Mouse (Mus musculus): ENCODE measurements around the gene Pacrg. TPM values are rescaled to one million over a fixed set of nuclear protein-coding genes. Genes with fewer than 3 reads are reported as not detected.

Pacrg gene
- polyA plus RNA-seq, 1 experiment from 2014 or later = 0.15 TPM

DNA sequence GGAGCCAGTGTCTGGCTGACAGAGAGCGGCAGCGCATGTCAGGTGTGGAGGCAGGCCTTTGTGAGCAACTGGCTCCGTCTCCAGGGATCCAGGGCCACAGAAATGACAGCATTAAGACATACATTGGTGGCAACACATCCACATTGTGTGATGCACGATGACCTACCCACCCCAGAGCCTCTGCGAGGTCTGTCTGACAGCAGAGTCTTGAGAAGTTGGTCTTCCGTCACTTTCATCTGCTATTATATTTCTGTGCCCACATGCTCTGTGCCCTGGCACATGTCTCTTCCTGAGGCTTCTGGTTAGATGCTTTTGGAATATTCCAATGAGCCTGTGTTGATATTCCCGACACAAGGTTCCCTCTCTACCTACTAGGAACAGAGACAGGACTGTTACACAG is 224.5 kb downstream of the Pacrg start:
- Histone ChIP-seq H3K27ac (no peak overlapping the region), H3K4me1 (no peaks in the 10 kb centered on the region), H3K4me2 (no peak overlapping the region), H3K9me3 (replicated peaks) (no peaks in the 10 kb centered on the region), H3K27me3 (replicated peaks) (no peaks in the 10 kb centered on the region), H3K9ac (no peak overlapping the region), H3K36me3 (no peaks in the 10 kb centered on the region), H3K4me3 (no peak overlapping the region)
- ATAC-seq = no peak
- WGBS (ENCODE audit: insufficient replicate concordance) = 73% methylated on average over 7 of the region's 7 CpGs

- Histone ChIP-seq H3K9ac (no peak overlapping the region), H3K9me3 (replicated peaks) (no peaks in the 10 kb centered on the region), H3K27me3 (replicated peaks) (no peaks in the 10 kb centered on the region), H3K4me1 (no peaks in the 10 kb centered on the region), H3K4me2 (no peak overlapping the region), H3K27ac (no peak overlapping the region), H3K36me3 (no peaks in the 10 kb centered on the region), H3K4me3 (no peak overlapping the region)
- WGBS (ENCODE audit: insufficient replicate concordance) = 50% methylated on average over 6 of the region's 6 CpGs
- no peak for ATAC-seq
Observed at GRCm38 (mm10) chr17:10614696-10615095, 225.4 kb downstream of the Pacrg start.

GRCm38 (mm10) chr17:10611626-10612025 is 228.5 kb downstream of the Pacrg start:
- H3K4me2 ChIP-seq = no peak overlapping the region
- no peak for ATAC-seq
- no peaks in the 10 kb centered on the region for H3K27me3 ChIP-seq (replicated peaks)
- no peak overlapping the region for H3K27ac ChIP-seq
- no peaks in the 10 kb centered on the region for H3K36me3 ChIP-seq
- no peaks in the 10 kb centered on the region for H3K4me1 ChIP-seq
- H3K4me3 ChIP-seq = no peak overlapping the region
- 36% methylated on average over 3 of the region's 3 CpGs for WGBS (ENCODE audit: insufficient replicate concordance)
- no peaks in the 10 kb centered on the region for H3K9me3 ChIP-seq (replicated peaks)
- H3K9ac ChIP-seq = no peak overlapping the region

DNA sequence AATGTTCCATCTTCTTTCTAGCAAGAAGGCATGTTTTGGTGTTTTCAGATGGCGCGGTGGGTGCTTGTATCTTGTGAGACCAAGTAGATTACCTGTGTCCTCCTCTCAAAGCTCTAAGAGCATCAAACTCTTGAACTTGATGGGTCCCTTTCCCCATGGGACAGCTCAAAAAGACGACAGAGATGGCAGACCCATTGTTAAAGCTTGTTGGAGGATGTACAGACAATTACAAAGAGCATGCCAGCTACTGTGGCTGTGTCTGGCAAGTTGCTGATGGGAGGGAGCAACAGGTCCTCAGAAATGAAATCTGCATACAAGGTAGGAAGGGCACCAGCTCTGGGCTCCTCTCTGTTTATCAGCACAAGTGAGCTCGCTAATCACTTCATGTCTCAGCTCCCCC is 232.0 kb downstream of the Pacrg start:
- Histone ChIP-seq H3K27me3 (replicated peaks) (no peaks in the 10 kb centered on the region), H3K9ac (no peak overlapping the region), H3K4me3 (no peak overlapping the region), H3K4me1 (no peaks in the 10 kb centered on the region), H3K4me2 (no peak overlapping the region), H3K36me3 (no peaks in the 10 kb centered on the region), H3K9me3 (replicated peaks) (no peaks in the 10 kb centered on the region), H3K27ac (no peak overlapping the region)
- ATAC-seq = no peak
- WGBS (ENCODE audit: insufficient replicate concordance) = 58% methylated on average over 4 of the region's 4 CpGs

DNA sequence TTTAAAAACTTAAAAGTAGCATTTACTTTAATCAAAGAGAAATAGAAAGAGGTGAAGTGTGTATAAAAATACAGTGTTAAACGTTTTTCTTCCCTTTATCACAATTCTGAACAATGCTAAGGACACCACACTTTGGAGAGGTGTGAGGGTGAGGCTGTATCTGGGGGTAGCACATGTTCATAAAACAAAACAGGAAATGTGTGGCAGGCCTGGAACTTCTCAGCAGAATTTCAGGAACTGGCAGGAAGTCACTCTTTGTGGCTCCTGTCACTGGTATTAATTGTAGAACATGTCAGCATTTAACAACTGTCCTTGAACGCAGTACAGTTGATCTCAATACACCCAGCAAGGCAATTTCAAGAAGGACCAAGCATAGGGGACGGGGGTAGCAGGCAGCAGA is 234.0 kb downstream of the Pacrg start:
- 19% methylated on average over 3 of the region's 3 CpGs for WGBS (ENCODE audit: insufficient replicate concordance)
- H3K36me3 ChIP-seq = no peaks in the 10 kb centered on the region
- no peaks in the 10 kb centered on the region for H3K4me1 ChIP-seq
- H3K4me3 ChIP-seq = no peak overlapping the region
- no peak overlapping the region for H3K9ac ChIP-seq
- no peaks in the 10 kb centered on the region for H3K9me3 ChIP-seq (replicated peaks)
- H3K27me3 ChIP-seq (replicated peaks) = no peaks in the 10 kb centered on the region
- no peak overlapping the region for H3K4me2 ChIP-seq
- H3K27ac ChIP-seq = no peak overlapping the region
- no peak for ATAC-seq

- ATAC-seq = no peak
- Histone ChIP-seq H3K9ac (no peak overlapping the region), H3K4me2 (no peak overlapping the region), H3K9me3 (replicated peaks) (no peaks in the 10 kb centered on the region), H3K27ac (no peak overlapping the region), H3K27me3 (replicated peaks) (no peaks in the 10 kb centered on the region), H3K4me1 (no peaks in the 10 kb centered on the region), H3K36me3 (no peaks in the 10 kb centered on the region), H3K4me3 (no peak overlapping the region)
- 77% methylated on average over 4 of the region's 4 CpGs for WGBS (ENCODE audit: insufficient replicate concordance)
Observed at GRCm38 (mm10) chr17:10597741-10598140, 242.4 kb downstream of the Pacrg start.

DNA sequence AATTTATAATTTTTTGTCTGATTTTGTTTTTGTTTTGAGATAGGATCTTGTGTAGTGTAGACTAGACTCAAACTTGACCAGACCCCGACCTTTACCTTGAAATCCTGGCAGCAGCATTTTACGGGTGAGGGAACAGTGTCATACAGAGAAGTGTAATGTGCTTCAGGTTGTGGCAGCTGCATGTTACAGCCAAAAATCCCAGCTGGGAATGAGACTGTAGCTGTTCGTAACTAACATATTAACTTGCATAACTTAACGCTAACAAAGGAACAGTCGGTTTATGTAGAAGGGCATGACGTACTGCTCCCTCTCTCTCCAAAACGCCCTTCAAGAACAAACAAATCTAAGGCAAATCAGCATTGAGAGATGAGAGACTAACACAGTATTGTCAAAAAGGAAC is 250.5 kb downstream of the Pacrg start:
- Histone ChIP-seq H3K9ac (no peak overlapping the region), H3K9me3 (replicated peaks) (no peaks in the 10 kb centered on the region), H3K36me3 (no peaks in the 10 kb centered on the region), H3K4me3 (no peak overlapping the region), H3K4me1 (no peaks in the 10 kb centered on the region), H3K27ac (no peak overlapping the region), H3K4me2 (no peak overlapping the region), H3K27me3 (replicated peaks) (no peaks in the 10 kb centered on the region)
- ATAC-seq = no peak
- 75% methylated on average over 7 of the region's 7 CpGs for WGBS (ENCODE audit: insufficient replicate concordance)

DNA sequence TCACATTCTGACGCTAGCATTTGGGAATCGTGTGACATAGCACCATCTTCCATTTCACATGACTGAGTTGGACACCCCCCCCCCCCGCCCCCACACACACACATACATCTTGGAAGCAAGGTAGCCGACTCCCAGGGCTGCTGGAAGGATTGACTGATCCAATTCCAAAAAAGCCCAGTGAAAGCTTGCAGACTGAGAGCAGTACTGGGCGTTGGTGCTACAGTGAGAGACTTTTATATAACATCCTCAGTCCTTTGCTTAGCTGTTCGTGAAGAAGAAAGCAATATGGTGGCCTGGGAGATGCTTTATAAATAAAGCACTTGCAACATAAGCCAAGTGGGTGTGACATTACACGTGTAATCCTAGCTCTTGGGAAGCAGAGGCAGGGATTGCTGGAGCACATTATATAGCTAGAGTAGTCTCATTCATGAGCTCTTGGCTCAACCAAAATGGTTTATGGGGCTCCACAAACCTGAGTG is 251.2 kb downstream of the Pacrg start:
- Histone ChIP-seq H3K9ac (no peak overlapping the region), H3K4me3 (no peak overlapping the region), H3K27ac (no peak overlapping the region), H3K4me1 (no peaks in the 10 kb centered on the region), H3K36me3 (no peaks in the 10 kb centered on the region), H3K27me3 (replicated peaks) (no peaks in the 10 kb centered on the region), H3K4me2 (no peak overlapping the region), H3K9me3 (replicated peaks) (no peaks in the 10 kb centered on the region)
- WGBS (ENCODE audit: insufficient replicate concordance) = 70% methylated on average over 7 of the region's 7 CpGs
- no peak for ATAC-seq

DNA sequence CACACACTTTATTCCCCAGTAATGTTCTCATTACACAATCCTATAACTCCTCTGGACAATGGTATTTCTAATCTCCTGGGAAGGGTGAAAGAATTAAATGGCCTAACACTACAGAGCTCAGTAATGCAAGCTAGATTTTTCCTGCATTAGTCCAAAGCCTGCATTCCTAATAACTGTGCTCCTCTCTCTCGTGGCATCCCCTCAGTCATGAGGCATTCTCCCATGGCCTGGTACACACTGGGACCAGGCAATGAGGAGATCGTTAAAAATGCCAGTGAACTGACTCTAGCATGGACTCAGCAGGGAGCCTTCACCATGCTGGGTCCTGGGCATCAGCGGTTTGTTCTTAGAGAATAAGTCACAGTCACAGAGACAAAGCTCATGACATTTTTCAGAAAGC is 256.8 kb downstream of the Pacrg start:
- Histone ChIP-seq H3K4me3 (no peak overlapping the region), H3K27ac (no peak overlapping the region), H3K4me2 (no peak overlapping the region), H3K9ac (no peak overlapping the region), H3K27me3 (replicated peaks) (no peaks in the 10 kb centered on the region), H3K36me3 (no peaks in the 10 kb centered on the region), H3K4me1 (no peaks in the 10 kb centered on the region), H3K9me3 (replicated peaks) (no peaks in the 10 kb centered on the region)
- ATAC-seq = no peak
- 52% methylated on average over 3 of the region's 3 CpGs for WGBS (ENCODE audit: insufficient replicate concordance)

DNA sequence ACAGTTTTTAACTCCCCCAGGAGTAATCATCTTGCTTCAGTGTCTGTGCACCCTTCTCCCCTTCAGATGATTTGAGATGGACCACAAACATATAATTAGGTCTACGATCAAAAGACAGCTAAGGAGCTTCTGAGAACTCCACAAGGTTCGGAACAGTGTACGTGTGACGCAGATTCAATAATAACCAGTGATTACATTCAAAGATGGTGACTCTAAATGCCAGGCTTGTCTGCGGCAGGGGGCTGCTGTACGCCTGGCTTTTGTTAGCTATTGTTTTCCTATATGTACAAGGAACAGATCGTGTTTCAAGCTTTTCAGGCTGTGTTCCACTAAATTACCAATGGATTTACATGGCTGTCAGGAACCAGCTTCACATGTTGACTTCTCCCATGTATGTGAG is 264.8 kb downstream of the Pacrg start:
- no peak overlapping the region for H3K4me3 ChIP-seq
- WGBS (ENCODE audit: insufficient replicate concordance) = 70% methylated on average over 7 of the region's 7 CpGs
- ATAC-seq = no peak
- H3K4me1 ChIP-seq = no peaks in the 10 kb centered on the region
- no peaks in the 10 kb centered on the region for H3K9me3 ChIP-seq (replicated peaks)
- H3K27me3 ChIP-seq (replicated peaks) = no peaks in the 10 kb centered on the region
- no peaks in the 10 kb centered on the region for H3K36me3 ChIP-seq
- no peak overlapping the region for H3K4me2 ChIP-seq
- H3K9ac ChIP-seq = no peak overlapping the region
- H3K27ac ChIP-seq = no peak overlapping the region

DNA sequence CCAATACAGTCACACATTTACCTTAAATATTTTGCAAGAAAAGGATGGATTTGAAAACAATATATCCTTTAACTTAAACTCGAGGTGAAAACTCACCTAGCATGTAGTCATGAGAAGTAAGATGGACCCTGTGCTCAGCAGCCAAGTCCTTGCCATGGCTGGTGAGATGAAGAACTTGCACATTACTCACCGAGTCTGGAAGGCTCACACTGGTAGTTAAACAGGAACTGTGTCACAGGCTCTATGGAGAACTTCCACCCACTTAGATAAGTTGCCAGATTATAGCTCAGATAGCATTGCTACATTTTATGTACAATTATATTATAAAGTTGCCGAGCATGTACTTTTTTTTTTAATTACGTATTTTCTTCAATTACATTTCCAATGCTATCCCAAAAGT is 267.7 kb downstream of the Pacrg start:
- Histone ChIP-seq H3K9ac (no peak overlapping the region), H3K4me1 (no peaks in the 10 kb centered on the region), H3K4me3 (no peak overlapping the region), H3K4me2 (no peak overlapping the region), H3K27me3 (replicated peaks) (no peaks in the 10 kb centered on the region), H3K36me3 (no peaks in the 10 kb centered on the region), H3K27ac (no peak overlapping the region), H3K9me3 (replicated peaks) (no peaks in the 10 kb centered on the region)
- WGBS (ENCODE audit: insufficient replicate concordance) = 57% methylated on average over 4 of the region's 4 CpGs
- no peak for ATAC-seq

- no peak overlapping the region for H3K4me2 ChIP-seq
- no peaks in the 10 kb centered on the region for H3K36me3 ChIP-seq
- WGBS (ENCODE audit: insufficient replicate concordance) = 67% methylated on average over 10 of the region's 10 CpGs
- H3K9ac ChIP-seq = no peak overlapping the region
- H3K4me1 ChIP-seq = no peaks in the 10 kb centered on the region
- ATAC-seq = no peak
- no peaks in the 10 kb centered on the region for H3K27me3 ChIP-seq (replicated peaks)
- no peak overlapping the region for H3K27ac ChIP-seq
- H3K4me3 ChIP-seq = no peak overlapping the region
- no peaks in the 10 kb centered on the region for H3K9me3 ChIP-seq (replicated peaks)
Observed at GRCm38 (mm10) chr17:10569270-10569669, 270.8 kb downstream of the Pacrg start.

GRCm38 (mm10) chr17:10567411-10567810 is 272.7 kb downstream of the Pacrg start:
- Histone ChIP-seq H3K9ac (no peak overlapping the region), H3K4me2 (no peak overlapping the region), H3K36me3 (no peaks in the 10 kb centered on the region), H3K27ac (no peak overlapping the region), H3K4me3 (no peak overlapping the region), H3K27me3 (replicated peaks) (no peaks in the 10 kb centered on the region), H3K9me3 (replicated peaks) (no peaks in the 10 kb centered on the region), H3K4me1 (no peaks in the 10 kb centered on the region)
- ATAC-seq = no peak
- 82% methylated on average over 3 of the region's 3 CpGs for WGBS (ENCODE audit: insufficient replicate concordance)

Data from liver, embryonic 12.5 days (tissue).